Mouse (Mus musculus) liver, embryonic 11.5 days (tissue): ENCODE data around the gene Mtmr12. TPM values are rescaled to one million over a fixed set of nuclear protein-coding genes. Genes with fewer than 3 reads are reported as not detected.
A peak's percentile ranks its signal among the peaks of the same experiment; 100 is the strongest.

Source experiments
- ATAC-seq: fragments of 200-750 bp; cut with Nextera tagmentation; replicated peaks from 2 replicates; pipeline ENCODE4 v1.8.0; 2017; ENCODE audit warnings: moderate number of reproducible peaks, mild to moderate bottlenecking, moderate TSS enrichment, moderate library complexity; ENCODE audit not compliant: low FRiP score
- DNase-seq: peaks from one replicate; pipeline ENCODE4 v3.0.0-alpha.2; 2017; ENCODE audit warnings: low spot score
- H3K27ac ChIP-seq: fragments of 300-500 bp; sonication (generic); 2 replicates; pipeline ENCODE4 v1.5.1; 2014; ENCODE audit warnings: mild to moderate bottlenecking, low read depth, low read length, control low read depth
- H3K27me3 ChIP-seq: fragments of 300-500 bp; sonication (generic); replicated peaks from 2 replicates; pipeline ENCODE4 v1.6.1; 2014; ENCODE audit warnings: low read length, mixed read lengths; ENCODE audit not compliant: control insufficient read depth, insufficient read depth
- H3K36me3 ChIP-seq: fragments of 300-500 bp; sonication (generic); 2 replicates; pipeline ENCODE4 v1.6.1; 2014; ENCODE audit warnings: mild to moderate bottlenecking, low read length, moderate library complexity, mixed read lengths; ENCODE audit not compliant: control insufficient read depth, insufficient read depth
- H3K4me1 ChIP-seq: fragments of 300-500 bp; sonication (generic); replicated peaks from 2 replicates; pipeline ENCODE4 v1.6.1; 2014; ENCODE audit warnings: low read length, mixed read lengths; ENCODE audit not compliant: control insufficient read depth, insufficient read depth
- H3K4me2 ChIP-seq: fragments of 300-500 bp; sonication (generic); 2 replicates; pipeline ENCODE4 v1.6.1; 2014; ENCODE audit warnings: mild to moderate bottlenecking, control low read depth, moderate library complexity
- H3K4me3 ChIP-seq: fragments of 300-500 bp; sonication (generic); 2 replicates; pipeline ENCODE4 v1.5.1; 2014; ENCODE audit warnings: low read depth, low read length, control low read depth
- H3K9ac ChIP-seq: fragments of 300-500 bp; sonication (generic); 2 replicates; pipeline ENCODE4 v1.6.1; 2014; ENCODE audit warnings: low read depth, low read length, control low read depth
- H3K9me3 ChIP-seq: fragments of 300-500 bp; sonication (generic); 2 replicates; pipeline ENCODE4 v1.6.1; 2016; ENCODE audit warnings: low read length, inconsistent platforms, mixed read lengths; ENCODE audit not compliant: control insufficient read depth
- WGBS: fragments of 180-500 bp; shearing (Covaris S2); extraction: QIAGEN DNeasy Blood & Tissue Kit; methylation state at CpG from one replicate; pipeline ENCODE4 v1.1.7; 2014; 5-methylcytosine and 5-hydroxymethylcytosine counted together
- polyA plus RNA-seq: library from polyadenylated mRNA; unstranded; fragments of >200 nt; fragmentation: Nextera tagmentation; extraction: Ambion mirVana; gene quantifications from 2 replicates; pipeline ENCODE4 v1.2.1, GENCODE M21; 2014

The Mtmr12 gene
- polyA plus RNA-seq, 1 experiment from 2014 or later: 19.6 TPM

- 23% methylated on average over 1 of the region's 1 CpGs for WGBS
- no peaks in the 10 kb centered on the region for H3K27me3 ChIP-seq
- no peak for ATAC-seq
Observed at GRCm38 (mm10) chr15:12313255-12313654, 108.4 kb downstream of the Mtmr12 start.

DNA sequence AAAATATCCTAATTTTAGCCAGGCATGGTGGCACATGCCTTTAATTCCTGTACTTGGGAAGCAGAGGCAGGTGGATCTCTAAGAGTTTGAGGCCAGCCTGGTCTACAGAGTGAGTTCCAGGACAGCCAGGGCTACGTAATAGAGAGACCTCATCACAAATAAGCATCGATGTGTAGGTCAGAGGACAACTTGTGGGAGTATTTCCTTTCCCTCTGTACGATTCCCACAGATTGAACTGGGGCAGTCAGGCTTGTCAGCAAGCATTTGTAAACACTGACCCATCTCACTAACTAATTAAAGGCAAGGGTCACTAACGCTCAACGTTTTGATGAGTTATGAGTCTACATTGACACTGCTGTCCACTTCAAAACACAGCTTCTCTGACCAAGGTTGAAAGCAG, 109.8 kb downstream of the Mtmr12 start:
- no peak overlapping the region for H3K4me3 ChIP-seq
- ATAC-seq: no peak
- no peak for DNase-seq
- 79% methylated on average over 5 of the region's 5 CpGs for WGBS
- no peaks in the 10 kb centered on the region for H3K36me3 ChIP-seq
- no peak overlapping the region for H3K27ac ChIP-seq
- no peaks in the 10 kb centered on the region; the same call in 1 of the 2 replicates for H3K27me3 ChIP-seq
- H3K4me1 ChIP-seq: peaks cover 6% of the 10 kb centered on the region
- no peak overlapping the region for H3K9ac ChIP-seq
- no peak overlapping the region for H3K4me2 ChIP-seq
- no peaks in the 10 kb centered on the region for H3K9me3 ChIP-seq

More at GRCm38 (mm10) chr15:12313255-12313654, 108.4 kb downstream of the Mtmr12 start:
- no peak for DNase-seq
- Histone ChIP-seq H3K4me3 (no peak overlapping the region), H3K9me3 (no peaks in the 10 kb centered on the region), H3K9ac (no peak overlapping the region), H3K4me1 (peaks cover 6% of the 10 kb centered on the region), H3K27ac (no peak overlapping the region), H3K36me3 (no peaks in the 10 kb centered on the region), H3K4me2 (no peak overlapping the region)

- no peak overlapping the region for H3K27ac ChIP-seq
- H3K36me3 ChIP-seq: no peaks in the 10 kb centered on the region
- H3K9me3 ChIP-seq: no peaks in the 10 kb centered on the region
- 70% methylated on average over 2 of the region's 2 CpGs for WGBS
- no peak overlapping the region for H3K4me3 ChIP-seq
- DNase-seq: no peak
- H3K4me1 ChIP-seq: peaks cover 3% of the 10 kb centered on the region; the same call in 1 of the 2 replicates
- H3K4me2 ChIP-seq: no peak overlapping the region
- ATAC-seq: no peak
- H3K27me3 ChIP-seq: no peaks in the 10 kb centered on the region; the same call in 1 of the 2 replicates
- no peak overlapping the region for H3K9ac ChIP-seq
Observed at GRCm38 (mm10) chr15:12315996-12316395, 111.2 kb downstream of the Mtmr12 start.

GRCm38 (mm10) chr15:12317290-12317689, 112.5 kb downstream of the Mtmr12 start:
- no peaks in the 10 kb centered on the region for H3K9me3 ChIP-seq
- H3K4me2 ChIP-seq: no peak overlapping the region
- no peak for DNase-seq
- WGBS: 44% methylated on average over 5 of the region's 5 CpGs
- H3K27me3 ChIP-seq: no peaks in the 10 kb centered on the region; the same call in 1 of the 2 replicates
- H3K4me3 ChIP-seq: no peak overlapping the region
- no peak overlapping the region for H3K9ac ChIP-seq
- no peak for ATAC-seq
- H3K4me1 ChIP-seq: 0 out of 2 replicates have a peak, but pooled peaks cover 3% of the 10 kb centered on the region
- H3K36me3 ChIP-seq: no peaks in the 10 kb centered on the region
- H3K27ac ChIP-seq: no peak overlapping the region; the same call in 1 of the 2 replicates

- Histone ChIP-seq H3K4me1 (peaks cover 6% of the 10 kb centered on the region), H3K36me3 (no peaks in the 10 kb centered on the region), H3K4me3 (no peak overlapping the region), H3K4me2 (no peak overlapping the region), H3K9ac (no peak overlapping the region), H3K9me3 (no peaks in the 10 kb centered on the region), H3K27ac (no peak overlapping the region), H3K27me3 (no peaks in the 10 kb centered on the region; the same call in 1 of the 2 replicates)
- no peak for ATAC-seq
- no peak for DNase-seq
- WGBS: 82% methylated on average over 8 of the region's 8 CpGs
Observed at GRCm38 (mm10) chr15:12318451-12318850, 113.6 kb downstream of the Mtmr12 start.

DNA sequence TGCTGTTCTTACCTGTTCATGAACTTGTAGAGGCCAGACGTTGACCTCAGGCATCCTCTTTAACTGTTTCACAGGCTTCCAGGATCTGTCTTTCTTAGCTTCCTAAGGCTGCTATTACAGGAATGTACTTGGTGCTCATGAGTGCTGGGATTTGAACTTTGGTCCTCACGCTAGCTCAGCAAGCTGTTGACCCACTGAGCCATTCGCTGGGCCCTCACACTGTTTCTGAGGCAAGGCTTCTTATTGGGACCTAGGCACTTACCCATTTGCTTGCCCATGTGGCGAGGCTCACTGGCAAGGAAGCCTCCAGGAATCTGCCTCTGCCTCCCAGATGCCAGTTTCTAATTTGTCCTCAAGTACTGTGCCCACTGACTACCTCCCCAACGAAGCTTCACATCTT, 115.1 kb downstream of the Mtmr12 start:
- Histone ChIP-seq H3K4me2 (no peak overlapping the region; the same call in 1 of the 2 replicates), H3K4me1 (peaks cover 13% of the 10 kb centered on the region), H3K27me3 (no peaks in the 10 kb centered on the region; the same call in 1 of the 2 replicates), H3K9me3 (no peaks in the 10 kb centered on the region), H3K4me3 (no peak overlapping the region), H3K9ac (no peak overlapping the region), H3K36me3 (no peaks in the 10 kb centered on the region), H3K27ac (no peak overlapping the region)
- no peak for ATAC-seq
- 42% methylated on average over 5 of the region's 5 CpGs for WGBS
- no peak for DNase-seq

GRCm38 (mm10) chr15:12320441-12321090, 115.7 kb downstream of the Mtmr12 start:
- H3K4me1 ChIP-seq: peaks cover 13% of the 10 kb centered on the region
- ATAC-seq: peak; percentile 22
- H3K9ac ChIP-seq: peak overlapping the region; percentile 97
- H3K27me3 ChIP-seq: no peaks in the 10 kb centered on the region; the same call in 1 of the 2 replicates
- 4% methylated on average over 22 of the region's 22 CpGs for WGBS
- no peak overlapping the region for H3K27ac ChIP-seq
- DNase-seq: no peak
- no peaks in the 10 kb centered on the region for H3K9me3 ChIP-seq
- H3K36me3 ChIP-seq: no peaks in the 10 kb centered on the region
- peak overlapping the region; percentile 95 for H3K4me3 ChIP-seq
- peak overlapping the region; percentile 92 for H3K4me2 ChIP-seq

DNA sequence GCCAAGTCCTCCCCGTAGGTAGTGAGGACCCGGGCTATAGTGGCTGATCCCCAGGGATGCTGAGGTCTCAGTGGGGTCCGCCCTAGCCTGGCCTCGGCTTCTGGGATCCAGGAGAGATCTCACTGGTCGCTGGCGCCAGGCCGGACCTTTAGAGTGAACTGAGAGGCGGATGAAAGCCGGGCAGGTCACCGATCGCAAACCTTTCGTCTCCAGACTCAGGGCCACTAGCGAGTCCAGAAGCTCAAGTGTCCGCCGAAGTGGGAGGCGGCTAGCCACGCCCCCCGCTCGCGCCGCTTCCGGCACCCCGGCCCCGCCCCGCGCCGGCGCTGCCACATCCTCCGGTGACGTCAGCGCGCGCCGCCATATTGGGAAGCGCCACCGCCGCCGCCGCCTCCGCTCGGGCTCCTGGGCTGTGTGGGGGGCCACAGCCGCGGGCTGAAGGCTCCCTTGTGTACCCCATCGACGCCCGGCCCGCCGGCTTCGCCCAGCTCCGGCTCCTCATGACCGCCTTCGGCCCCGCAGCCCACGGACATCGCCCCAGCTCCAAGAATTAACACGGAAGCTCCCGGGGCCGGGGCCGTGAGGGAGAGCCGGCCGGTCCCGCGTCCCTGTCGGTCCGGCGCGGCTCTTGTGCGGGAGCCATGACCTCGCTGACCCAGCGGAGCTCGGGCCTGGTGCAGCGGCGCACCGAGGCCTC, 116.4 kb downstream of the Mtmr12 start, which contains the start of gene Golph3:
Gene Golph3 (plus strand): TSS at position 360 of the 697 bp plus-strand sequence.
- Histone ChIP-seq H3K9me3 (no peaks in the 10 kb centered on the region), H3K27ac (peak within 1 kb of the TSS; percentile 93), H3K9ac (peak within 1 kb of the TSS; percentile 97), H3K4me2 (peak within 1 kb of the TSS; percentile 92), H3K27me3 (no peaks in the 10 kb centered on the region; the same call in 1 of the 2 replicates), H3K4me3 (peak within 1 kb of the TSS; percentile 95), H3K4me1 (peaks cover 19% of the 10 kb centered on the region), H3K36me3 (no peaks in the 10 kb centered on the region)
- WGBS: under 1% methylated on average over 74 of the region's 74 CpGs
- ATAC-seq: peak; percentile 91
- peak; percentile 94 for DNase-seq
